Mouse (Mus musculus) neural tube, embryonic 10.5 days (tissue): ENCODE measurements around the gene Unc80.
"Not testable (repeated sequence)": the region's sequence is repeated elsewhere in the genome, so short reads cannot be mapped to it uniquely, and the experiment has no call there.

ENCODE experiments used
- DNase-seq: peaks from one replicate; pipeline ENCODE4 v3.0.0-alpha.2; 2017; ENCODE audit warnings: low spot score; ENCODE audit errors: extremely low spot score

The Unc80 gene

DNA sequence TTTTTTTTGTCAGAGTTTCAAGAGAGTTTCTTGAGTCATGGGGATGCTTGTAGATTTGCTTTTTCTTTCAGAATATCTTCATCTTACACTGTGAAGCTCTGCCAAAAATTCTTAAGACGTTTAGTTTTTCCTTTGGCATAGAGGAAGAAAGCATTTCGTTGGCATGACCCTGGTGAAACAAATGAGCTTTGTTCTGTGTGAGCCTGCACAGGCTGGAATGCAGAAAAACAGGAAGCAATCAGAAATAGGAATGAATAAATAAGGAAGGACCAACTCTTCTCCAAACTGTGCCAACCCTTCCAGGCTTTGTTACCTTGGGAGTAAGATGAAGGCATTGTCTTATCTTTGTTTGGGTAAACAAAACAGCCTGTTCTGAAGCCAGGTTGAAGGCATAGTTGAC is 149.0 kb downstream of the Unc80 start:
- no peak for DNase-seq

DNA sequence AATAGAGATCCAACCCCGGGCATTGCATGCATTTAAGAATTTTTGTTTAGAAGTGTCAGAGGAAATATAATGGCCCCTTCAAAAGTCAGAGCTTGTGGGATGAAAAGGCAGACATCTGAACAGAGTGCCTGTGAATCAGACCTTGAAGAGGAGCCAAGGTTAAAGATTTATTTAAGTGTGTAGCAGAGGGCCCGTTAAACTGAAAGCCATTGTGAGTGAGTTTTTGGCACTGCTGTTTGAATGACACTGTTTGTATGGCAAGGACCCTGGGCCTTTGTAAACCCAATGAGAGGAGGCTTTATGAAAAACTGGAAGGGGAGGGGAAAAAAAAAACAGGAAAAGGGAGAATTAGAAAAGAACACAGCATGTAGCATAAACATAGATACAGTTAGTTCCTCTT is 170.0 kb downstream of the Unc80 start:
- DNase-seq = no peak

DNA sequence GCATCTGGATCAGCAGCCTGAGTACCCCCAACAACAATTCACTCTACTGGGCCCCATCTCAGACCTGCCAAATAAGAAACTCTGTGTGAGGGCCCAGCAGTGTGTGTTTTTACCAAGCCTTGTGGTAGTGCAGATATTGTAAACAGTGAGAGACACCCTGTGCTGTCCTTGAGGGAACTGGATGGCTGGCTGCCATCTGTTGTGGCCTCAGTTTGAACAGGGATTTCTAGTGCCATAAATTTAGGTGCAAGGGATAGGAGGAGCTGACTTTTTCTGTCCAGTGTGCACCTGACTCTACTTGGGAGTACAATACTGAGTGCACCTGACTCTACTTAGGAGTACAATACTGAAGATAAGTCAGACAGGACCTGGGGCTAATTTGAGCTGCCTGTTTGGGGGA is 178.7 kb downstream of the Unc80 start:
- no peak for DNase-seq

DNA sequence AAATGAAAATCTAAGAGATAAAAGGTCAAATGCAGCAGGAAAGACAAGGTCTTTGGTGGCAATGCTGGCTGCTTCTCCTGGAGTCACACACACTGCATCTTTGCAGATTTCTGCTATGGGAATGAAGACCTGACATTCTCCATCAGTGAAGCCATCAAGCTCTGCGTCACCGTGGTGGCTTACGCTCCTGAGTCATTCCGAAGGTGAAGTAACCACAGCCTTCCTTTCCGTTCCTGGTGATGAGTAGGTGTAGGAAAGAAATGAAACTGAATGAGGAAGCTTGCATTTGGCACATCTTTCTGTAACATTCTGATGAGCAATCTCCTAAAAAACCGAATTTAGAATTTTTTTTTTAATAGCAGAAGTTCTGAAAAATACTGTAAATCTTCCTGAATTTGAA is 181.4 kb downstream of the Unc80 start:
- DNase-seq = no peak

DNA sequence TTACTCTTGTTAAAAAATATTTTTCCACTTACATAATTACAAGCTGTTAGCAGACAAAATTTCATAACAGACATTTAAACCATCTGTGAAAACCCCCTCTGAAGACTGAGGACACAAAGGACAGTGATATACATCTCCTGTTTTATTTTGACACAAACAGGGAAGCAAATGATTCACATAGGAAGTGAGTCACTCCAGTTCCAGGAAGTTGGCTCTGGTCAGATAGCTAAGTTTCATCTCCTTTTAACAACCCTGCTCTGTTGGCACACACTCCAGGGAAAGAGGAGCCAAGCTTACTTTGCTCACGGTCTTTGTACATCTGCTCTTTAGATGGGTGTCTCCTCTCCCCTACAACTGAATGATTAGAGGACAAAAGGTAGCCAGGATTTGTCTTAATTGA is 181.8 kb downstream of the Unc80 start:
- DNase-seq = no peak

DNA sequence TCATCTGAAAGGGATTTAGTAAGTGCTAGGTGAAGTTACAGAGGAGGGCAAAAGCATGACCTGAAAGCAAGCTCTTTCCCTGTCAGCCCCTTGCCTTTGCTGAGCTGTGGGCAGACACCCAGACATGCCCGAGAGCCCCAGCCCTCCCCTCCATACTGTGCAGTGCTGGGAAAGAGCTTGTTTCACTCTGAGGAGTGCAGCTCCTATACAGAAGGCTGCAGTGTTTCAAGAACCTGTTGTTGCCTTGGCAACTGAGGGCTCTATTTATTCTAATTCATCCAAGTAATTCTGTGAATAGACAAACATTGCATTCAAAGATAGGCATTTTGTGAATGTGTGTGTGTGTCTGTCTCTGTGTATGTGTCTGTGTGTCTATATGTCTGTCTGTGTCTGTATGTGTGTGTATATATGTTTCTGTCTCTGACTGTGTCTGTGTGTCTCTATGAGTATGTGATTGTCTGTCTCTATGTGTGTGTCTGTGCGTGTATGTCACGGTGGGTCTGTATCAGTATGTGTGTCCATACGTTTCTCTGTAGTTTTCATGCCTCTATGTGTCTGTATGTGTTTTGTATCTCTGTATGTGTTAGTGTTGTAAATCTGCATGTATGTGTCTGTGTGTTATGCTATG is 187.1 kb downstream of the Unc80 start:
- DNase-seq = no peak

DNA sequence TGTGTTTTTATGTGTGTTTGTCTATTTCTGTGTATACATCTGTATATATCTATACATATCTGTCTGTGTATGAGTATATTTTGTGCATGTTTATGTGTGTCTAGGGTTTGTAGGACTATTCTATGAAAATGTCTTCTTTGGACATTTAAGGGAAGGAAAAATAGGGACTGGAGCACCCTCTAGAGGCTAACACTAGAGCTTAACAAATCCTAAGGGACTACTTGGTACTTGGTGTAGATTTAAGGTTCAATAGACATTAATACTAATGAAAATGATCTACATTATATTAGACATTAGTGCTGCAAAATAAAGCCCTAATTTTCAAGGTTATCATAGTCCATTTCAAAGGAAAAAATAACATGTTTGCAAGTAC is 187.6 kb downstream of the Unc80 start:
- no peak for DNase-seq

DNA sequence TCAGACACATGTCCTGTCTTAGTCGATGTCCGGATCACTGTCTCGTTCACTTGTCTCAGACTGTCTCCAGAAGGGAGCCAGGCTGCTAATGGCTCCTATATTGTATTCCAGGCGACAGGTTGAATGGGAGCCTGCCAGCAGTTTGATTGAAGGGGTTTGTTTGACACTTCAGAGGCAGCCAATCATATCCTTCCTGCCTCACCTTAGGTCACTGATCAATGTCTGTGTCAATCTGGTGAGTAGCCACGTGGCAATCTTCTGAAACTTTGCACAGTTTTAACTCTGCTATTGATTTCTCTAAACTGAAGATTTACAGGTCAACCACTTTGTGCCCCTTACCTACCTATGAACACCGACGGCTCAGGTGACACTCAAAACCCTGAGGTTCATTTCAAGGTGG is 203.3 kb downstream of the Unc80 start:
- DNase-seq = no peak

DNA sequence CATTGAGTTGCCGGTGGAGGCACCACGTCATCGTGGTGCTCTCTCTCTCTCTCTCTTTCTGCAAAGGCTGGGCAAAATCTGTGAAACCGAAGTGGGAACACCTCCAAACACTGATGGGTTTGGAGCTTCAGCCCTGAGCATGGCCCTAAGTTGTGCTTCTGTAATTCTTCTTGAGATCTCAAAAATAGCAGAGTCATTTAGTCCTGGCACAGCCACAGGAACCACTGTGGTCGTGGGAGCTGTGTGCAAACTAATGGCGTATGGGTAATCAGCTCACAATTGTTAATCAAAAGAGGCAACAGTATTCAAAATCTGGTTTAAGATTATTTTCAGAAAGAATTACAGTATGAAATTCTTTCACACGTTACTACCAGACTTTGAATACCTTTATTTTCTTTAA is 204.6 kb downstream of the Unc80 start:
- DNase-seq = no peak

DNA sequence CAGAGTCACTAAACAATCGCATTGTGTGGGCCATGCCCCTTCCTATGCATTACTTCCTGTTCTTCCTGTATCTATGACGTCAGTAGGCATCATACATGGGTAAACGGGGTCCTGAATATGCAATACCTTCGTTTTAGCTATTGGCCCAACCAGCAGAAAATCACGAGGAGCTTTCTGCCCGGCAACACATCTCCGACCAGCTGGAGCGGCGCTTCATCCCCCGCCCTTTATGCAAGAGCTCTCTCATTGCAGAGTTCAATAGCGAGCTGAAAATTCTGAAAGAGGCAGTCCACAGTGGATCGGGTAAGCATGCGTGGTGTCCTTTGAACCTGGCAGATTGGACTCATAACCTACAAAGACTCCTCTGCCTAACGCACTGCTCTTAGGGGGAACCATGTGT is 209.8 kb downstream of the Unc80 start:
- DNase-seq = no peak

DNA sequence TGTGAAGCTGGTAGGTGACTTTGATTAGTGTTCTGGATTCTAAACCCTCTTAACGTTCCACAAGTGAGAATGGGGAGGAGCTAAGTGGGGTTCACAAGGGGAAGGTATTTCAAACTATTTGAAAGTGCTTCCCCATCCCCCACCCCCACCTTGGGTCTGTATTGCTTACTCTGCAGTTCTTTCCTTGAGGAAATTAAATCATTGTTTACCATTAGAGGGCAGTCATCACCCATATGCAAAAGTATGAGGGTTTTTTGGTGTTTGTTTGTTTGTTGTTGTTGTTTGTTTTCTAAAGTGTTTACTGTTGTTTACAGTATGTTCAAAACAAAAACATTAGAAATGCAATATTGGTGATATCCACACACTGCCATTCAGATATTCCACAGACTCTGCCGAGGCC is 210.5 kb downstream of the Unc80 start:
- no peak for DNase-seq

DNA sequence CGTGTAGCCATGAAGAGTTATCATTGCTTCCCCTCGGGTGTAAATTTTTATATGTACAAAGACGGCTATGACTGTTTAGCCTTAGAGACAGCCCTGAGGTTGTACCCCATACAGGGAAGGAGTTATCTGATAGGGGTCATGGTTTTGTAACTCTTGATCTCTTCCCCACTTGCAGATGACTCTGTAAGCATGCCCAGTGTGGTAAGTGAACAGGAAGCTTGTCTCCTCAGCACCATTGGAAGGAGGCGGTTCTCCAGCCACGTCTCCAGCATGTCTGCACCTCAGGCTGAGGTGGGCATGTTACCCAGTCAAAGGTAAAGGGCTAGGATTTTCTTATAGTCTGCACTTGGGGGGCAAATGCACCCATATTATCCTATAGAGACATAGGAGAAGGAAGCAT is 214.8 kb downstream of the Unc80 start:
- DNase-seq = no peak

DNA sequence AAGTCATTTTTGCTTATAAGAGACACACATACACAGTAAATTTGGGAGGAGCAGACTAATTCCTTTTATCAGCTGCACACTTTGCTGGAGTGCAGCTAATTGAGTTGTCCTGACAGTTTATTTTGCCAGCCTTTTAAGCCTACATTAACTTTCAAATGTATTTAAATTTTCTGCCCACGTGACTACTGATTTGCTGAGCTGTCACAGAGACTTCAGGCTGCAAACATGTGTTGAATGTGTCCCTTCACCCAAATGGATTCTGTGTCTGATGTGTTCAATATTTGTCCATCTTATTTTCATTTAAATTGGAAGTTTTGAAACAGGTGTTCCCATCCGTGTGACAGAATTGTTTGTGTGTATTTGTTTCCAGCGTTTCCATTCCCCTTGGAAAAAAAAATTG is 223.6 kb downstream of the Unc80 start:
- no peak for DNase-seq

DNA sequence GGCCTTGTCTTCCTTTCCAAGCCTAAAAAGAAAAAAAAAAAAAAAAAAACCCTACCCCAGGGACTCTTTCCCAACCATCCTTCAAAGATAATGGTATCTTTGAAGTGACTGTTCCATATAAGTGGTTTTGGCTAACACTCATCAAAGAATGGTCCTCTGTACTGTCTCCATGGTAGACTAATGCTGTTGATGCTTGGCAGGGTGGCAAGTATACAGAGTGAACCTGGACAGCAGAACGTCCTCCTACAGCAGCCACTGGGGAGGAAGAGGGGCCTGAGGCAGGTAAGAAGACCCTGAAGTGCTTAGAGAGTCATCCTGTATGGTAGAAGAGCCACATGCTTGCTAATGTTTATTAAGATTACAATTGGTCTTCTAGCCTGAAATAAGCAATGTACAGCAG is 224.1 kb downstream of the Unc80 start:
- DNase-seq = no peak

DNA sequence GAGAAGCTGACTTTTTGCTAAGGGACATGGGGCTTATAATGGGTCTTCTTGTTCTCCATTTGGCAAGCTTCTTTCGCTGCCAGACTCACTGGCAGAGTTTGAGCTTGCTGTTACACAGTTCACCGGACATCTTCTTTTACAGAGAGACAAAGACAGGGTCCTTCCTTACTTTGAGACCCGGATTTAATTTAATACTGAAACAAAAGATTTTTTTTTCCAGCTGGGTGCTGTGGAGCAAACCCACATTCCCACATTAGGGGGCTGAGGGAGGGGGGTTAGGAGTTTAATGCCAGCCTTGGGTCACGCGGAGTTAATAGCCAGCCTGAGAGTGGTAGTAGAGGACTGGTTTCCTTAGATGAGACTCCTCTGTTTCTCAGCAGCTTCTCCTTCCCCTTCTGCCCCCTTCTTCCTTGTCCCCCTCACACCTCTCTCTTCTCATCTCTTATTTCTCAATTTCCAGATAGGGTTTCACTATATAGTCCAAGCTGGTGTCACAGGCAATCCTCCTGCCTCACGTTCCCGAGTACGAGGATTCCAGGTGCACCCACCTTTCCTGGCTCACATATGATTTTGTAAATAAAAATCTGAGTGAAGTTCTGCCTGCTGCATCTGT is 224.7 kb downstream of the Unc80 start:
- DNase-seq = no peak

DNA sequence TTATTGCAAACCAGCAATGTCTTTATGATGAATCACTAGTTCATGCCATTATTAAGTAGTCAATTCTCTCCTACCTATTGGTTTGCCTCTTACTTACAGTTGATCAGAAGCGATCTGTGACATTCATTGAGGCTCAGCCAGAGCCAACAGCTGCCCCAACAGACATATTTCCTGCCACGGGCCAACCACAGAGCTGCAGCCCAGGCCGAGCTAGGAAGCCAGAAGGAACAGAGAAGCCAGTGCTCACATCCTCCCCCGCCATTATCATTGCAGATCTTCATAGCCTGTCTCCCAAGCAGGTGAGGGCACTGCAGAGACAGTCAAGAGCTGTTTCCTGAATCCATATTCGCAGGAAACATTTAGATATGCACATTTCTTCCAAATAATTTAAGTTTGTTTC is 226.1 kb downstream of the Unc80 start:
- DNase-seq = no peak

DNA sequence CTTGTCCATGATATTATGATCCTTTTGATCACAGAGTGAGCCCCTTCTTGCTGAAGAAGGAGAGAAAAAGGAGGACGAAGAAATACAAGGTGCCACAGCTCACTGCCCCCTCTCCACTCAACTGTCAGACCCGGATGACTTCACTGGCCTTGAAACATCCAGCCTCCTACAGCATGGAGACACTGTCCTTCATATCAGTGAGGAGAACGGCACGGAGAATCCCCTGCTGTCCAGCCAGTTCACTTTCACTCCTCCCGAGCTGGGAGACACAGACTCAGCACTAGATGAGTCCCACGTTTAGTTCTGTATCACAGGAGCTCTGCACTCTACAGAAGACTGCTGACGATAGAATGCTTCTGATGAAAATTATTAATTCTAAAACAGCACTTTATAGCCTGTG is 227.1 kb downstream of the Unc80 start:
- no peak for DNase-seq

DNA sequence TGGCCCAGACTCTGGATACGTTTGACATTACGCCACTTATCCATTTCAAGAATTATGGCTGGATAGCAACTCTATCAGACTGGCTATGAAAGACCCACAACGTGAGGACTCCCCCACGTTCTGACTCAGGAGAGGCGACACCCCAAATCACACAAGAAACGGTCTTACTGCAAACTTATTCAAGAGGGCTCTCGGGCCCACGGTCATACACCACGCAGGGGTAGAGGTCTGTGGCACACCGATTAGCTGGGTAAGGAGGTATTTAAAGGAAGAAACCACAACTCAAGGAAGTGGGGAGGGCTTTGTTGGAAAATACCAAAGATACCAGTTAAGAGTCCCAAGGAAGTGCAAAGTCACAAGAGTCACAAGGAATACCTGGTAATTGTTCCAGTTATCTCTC is 231.5 kb downstream of the Unc80 start:
- DNase-seq = not testable (repeated sequence)

DNA sequence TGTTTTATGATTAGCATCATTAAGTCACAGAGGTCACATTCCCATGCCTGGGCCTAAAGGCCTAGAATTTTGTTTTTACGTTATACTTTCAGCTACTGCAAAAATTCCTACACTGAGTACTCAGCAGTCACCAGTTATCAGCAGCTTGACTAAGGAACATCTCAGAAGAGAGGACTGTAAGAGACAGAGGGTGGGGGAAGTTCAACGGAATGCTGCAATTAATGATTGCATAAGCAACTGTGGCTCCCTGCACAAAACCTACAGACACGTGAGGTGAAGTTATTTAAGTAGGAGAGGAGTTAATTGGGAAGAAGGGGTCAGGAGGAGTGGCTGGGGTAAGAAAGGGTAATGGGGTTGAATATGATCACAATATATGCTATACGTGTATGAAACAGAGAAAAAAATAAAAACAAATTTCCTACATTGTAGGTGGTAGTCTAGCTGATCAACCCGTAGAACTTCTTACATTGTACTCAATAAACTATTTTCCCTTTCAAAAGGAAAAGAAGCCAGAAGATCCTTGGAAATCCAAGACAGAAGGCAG is 232.1 kb downstream of the Unc80 start:
- no peak for DNase-seq

DNA sequence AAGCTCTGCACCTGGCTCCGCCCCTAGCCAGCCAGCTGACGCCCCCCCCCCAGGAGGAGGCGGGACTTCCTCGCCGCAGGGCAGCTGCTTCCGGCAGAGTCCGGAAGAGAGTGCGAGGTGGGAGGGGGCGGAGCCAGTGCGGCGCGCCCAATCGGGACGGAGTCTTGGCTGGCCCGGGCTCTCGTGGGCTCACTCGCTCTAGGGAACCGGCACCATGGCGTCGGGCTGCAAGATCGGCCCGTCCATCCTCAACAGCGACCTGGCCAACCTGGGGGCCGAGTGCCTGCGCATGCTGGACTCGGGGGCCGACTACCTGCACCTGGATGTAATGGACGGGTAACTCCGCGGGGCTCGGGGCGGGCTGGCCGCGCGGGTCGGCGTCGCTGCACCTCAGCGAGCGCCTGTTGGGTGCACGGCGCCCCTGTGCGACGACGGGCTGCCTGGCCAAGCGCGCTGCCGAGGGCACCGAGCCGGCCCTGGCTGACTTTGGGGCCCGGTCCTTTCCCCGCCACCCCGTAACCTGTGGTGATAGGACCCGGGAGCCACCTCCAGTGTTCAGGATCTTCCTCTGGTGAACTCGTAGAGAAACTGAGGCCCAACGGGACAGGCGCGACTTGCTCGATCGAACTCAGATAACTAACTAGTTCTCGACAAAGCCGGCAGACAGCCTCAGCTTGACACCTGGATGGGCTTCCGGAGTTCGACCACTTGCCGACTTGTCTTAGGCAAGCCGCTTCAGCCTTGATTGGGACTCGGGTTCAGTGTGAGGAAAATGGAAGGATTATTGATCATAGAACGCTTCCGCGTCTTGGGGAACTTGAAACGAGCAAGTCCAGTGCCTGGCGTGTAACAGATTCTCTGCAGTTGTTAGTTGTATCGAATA is 232.8 kb downstream of the Unc80 start, which contains the start of gene Rpe:
Rpe (plus strand) TSS at position 139 of the 883 bp plus-strand sequence.
- DNase-seq = peak; percentile 94

DNA sequence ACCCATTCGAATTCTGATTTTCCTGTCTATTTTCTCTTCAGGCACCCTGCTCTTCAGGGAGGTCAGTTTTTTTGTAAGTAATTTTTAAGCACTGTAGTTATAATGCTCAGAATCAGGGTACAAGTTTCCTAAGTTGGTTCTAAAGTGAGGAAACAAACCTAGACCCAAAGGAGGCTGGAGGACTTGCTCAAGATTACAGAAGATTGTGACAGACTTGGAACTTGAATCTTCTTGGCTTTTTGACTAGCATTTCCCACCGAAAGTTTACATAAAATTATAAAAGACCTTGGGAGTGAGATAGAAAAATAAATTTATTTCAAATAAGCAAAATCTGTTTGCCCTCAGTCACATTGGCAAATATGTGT is 233.4 kb downstream of the Unc80 start:
- DNase-seq = no peak

DNA sequence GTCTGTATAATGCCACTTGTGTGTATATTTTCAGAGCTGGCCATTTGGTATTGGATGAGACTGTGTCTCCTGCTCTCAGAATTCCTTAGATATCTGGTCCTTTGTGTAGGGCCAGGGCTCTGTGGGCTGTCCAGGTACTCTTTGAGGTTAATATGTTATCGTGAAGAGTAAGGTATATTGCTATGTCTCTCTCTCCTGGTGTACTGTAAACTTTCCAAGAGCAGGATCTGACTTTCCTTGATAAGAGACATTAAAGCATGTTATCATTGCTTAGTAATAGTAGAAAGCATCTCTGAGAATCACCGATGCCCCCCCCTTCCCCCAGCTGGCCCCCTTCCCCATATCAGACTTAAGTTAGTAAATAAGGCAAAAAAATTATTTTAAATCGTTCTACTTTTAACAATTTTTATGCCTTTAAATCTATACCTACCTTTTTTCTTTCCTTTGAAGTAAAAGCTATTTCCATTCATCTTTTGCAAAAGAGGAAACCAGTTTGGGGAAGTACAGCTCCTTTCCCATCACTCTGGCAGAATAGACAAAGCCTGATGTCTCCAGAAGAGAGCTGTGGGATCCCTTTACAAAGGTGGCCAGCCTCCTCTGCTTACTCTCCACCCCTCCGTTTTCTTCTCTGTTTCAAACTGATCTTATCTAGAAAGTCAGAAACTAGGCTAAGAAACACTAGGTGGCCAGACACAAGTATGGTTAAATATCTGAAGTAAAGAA is 234.6 kb downstream of the Unc80 start:
- no peak for DNase-seq
